Mouse (Mus musculus) layer of hippocampus, postnatal 25 days (tissue): ENCODE results near the gene Spag17. TPM values are rescaled to one million over a fixed set of nuclear protein-coding genes. Genes with fewer than 3 reads are reported as not detected.
"Not testable (repeated sequence)": the region's sequence is repeated elsewhere in the genome, so short reads cannot be mapped to it uniquely, and the experiment has no call there.

Experiments
- DNase-seq, 2 experiments: peaks; one replicate each; pipeline ENCODE4 v3.0.0; 2022; ENCODE audit warnings: mixed read lengths in 2 of 2, low spot score in 1 of 2; ENCODE audit errors: extremely low spot score in 1 of 2
- total RNA-seq, 2 experiments: library from RNA; stranded (reverse); gene quantifications; 2 replicates each; pipeline ENCODE4 v1.2.3; 2021

Spag17 gene
- total RNA-seq: under 1 TPM; 0.12 to 0.21 TPM

- DNase-seq: no peak
Measured at GRCm38 (mm10) chr3:99885187-99885811, at the start of gene Spag17. Spag17 (plus strand) TSS chr3:99885406.

GRCm38 (mm10) chr3:99842333-99842732 is 42.9 kb upstream of the Spag17 start:
- DNase-seq: no peak

GRCm38 (mm10) chr3:99842808-99843207 is 42.4 kb upstream of the Spag17 start:
- no peak for DNase-seq

- DNase-seq: no peak
Measured at GRCm38 (mm10) chr3:99843233-99843632, 42.0 kb upstream of the Spag17 start.

- DNase-seq: no peak
Measured at GRCm38 (mm10) chr3:99850926-99851325, 34.3 kb upstream of the Spag17 start.

GRCm38 (mm10) chr3:99854595-99854994 is 30.6 kb upstream of the Spag17 start:
- no peak for DNase-seq

GRCm38 (mm10) chr3:99858922-99859321 is 26.3 kb upstream of the Spag17 start:
- no peak for DNase-seq

- no peak for DNase-seq
Measured at GRCm38 (mm10) chr3:99864706-99865105, 20.5 kb upstream of the Spag17 start.

GRCm38 (mm10) chr3:99875137-99875536 is 10.1 kb upstream of the Spag17 start:
- DNase-seq: no peak

- no peak for DNase-seq
Measured at GRCm38 (mm10) chr3:99881498-99881897, 3.7 kb upstream of the Spag17 start.

- DNase-seq: no peak
Measured at GRCm38 (mm10) chr3:99883988-99884564, 1.1 kb upstream of the Spag17 start.

GRCm38 (mm10) chr3:99894741-99895140 is 9.5 kb downstream of the Spag17 start:
- not testable (repeated sequence) for DNase-seq

GRCm38 (mm10) chr3:99913809-99914439 is 28.7 kb downstream of the Spag17 start:
- no peak for DNase-seq

- DNase-seq: no peak
Measured at GRCm38 (mm10) chr3:99922944-99923343, 37.7 kb downstream of the Spag17 start.

- no peak for DNase-seq
Measured at GRCm38 (mm10) chr3:99930920-99931620, 45.9 kb downstream of the Spag17 start.

GRCm38 (mm10) chr3:99936159-99936558 is 51.0 kb downstream of the Spag17 start:
- peak in 1 of 2 experiments; percentile 16 for DNase-seq

- DNase-seq: peak; percentile 33 to 77
Measured at GRCm38 (mm10) chr3:99938611-99939286, 53.5 kb downstream of the Spag17 start.

- no peak for DNase-seq
Measured at GRCm38 (mm10) chr3:99945171-99945570, 60.0 kb downstream of the Spag17 start.

- DNase-seq: no peak
Measured at GRCm38 (mm10) chr3:99954039-99954602, 68.9 kb downstream of the Spag17 start.

GRCm38 (mm10) chr3:99956517-99956916 is 71.3 kb downstream of the Spag17 start:
- no peak for DNase-seq
